Mouse (Mus musculus): ENCODE data around the gene Chst4.
A peak's percentile ranks its signal among the peaks of the same experiment; 100 is the strongest.
"Not testable (repeated sequence)": the region's sequence is repeated elsewhere in the genome, so short reads cannot be mapped to it uniquely, and the experiment has no call there.

Gene Chst4

DNA sequence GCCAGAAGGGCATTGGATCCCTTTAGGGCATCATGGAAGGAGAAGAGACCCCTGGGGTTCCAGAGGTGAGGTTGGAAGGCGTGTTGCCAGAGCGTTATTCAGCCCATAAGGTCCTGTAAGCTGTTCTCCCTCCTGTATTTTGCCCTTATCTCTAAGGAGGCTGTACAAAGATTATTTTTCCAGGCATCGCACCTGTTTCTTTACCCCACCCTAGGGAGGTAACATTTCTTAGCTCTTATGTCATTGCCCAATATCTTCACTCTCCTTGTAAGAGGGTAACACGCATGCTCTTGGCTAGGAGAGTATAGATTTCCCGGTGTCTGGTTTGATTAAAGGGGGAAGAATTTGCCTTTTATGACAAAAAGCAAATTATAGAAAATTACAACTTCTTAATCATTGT is at the start of gene Chst4:
Chst4 (minus strand) TSS at position 82 of the 400 bp plus-strand sequence.
- DNase-seq: no peak

DNA sequence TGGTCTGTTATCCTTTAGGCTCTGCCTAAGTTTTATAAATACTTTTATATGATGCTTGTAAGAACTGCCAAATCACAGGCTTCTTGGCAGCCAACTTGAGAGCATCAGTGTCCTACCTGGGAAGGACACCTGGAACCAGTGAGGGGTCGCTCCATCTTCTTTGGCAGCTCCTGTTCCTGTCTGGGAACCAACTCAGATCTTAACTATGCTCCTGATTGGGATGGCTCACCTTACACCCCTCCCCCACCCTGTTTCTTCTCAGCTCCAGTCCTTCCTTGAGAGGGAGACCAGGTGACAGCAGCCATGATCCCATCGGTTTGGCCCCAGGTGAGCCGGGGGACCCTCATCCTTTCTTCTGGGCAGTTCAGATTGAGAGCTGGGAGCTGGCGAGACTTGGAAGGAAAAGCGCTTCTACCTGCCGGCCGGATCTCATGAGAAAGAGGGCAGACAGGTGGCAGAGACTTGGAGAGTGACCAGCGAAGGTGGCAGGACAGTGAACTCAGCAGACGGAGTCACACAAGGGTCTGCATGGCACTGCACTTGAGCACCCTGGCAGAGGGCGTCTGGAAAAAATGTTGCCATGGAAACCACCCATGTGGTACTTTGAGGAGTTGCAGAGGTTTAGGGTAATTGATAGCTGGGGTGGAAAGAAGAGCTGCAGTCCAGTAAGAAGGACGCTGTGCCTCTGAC is 43.0 kb upstream of the Chst4 start:
- DNase-seq: no peak

DNA sequence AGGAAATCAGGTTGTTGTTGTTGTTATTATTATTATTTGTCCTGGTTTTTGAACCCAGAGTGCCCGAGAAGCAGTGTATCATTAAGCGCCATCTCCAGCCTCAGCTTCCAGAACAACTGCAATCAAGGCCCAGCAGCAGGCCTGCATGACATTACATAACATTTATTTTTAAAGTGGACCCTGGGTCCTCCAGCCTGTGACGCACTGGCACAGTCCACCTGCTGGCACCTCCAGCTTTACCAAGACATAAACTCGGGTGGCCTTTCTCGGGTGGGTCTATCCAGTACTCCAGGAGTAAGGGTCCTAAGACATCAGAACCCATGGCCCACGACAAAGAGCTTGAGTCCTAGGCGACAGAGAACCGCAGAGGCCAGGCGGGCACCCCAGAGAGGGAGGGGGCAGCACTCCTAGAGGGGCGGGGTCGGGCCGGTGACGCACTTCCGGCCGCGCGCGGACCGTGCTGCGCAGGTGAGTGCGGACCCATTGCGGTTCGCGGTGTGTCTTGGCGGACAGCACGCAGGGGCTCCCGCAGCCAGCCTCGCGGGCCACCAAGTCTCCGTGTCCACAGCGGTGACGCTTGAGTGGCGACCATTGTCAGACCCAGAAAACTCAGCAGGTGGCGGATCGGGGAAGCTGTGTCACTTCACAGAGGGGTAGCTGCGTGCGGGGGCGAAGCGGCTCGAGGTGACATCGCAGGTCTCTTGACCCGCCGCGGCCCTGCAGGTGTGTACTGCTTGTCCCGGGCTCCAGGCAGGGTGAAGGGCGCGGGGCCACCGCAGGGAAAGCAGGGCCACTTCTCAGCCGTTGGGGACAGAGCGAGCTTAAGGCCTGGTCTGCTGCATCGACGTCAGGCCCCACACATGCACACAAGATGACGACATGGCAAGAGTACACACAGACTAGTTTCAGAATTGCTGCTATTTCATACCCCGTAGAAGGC is 40.0 kb upstream of the Chst4 start, which contains the start of gene Zfp612:
Zfp612 (plus strand) TSS at position 465 of the 940 bp plus-strand sequence.
- DNase-seq: peak; percentile 82

DNA sequence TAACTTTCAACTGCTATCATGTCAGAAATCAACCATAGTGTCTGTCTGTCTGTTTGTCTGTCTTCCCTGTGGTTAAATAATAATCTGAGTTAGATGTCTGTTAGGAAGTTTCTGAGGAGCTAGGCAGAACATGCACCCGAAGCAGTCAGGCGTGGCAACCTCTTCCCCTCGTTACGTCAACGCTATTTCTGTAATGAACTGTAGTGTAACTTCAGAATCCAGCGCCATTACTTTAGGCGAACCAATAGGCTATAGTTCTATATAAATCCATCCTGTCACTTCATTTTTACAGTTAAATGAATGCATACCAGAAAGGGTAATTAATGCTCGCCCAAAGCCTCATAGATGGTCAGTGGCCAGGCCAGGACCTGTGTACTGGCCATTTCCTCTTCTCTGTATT is 35.0 kb upstream of the Chst4 start:
- DNase-seq: no peak

DNA sequence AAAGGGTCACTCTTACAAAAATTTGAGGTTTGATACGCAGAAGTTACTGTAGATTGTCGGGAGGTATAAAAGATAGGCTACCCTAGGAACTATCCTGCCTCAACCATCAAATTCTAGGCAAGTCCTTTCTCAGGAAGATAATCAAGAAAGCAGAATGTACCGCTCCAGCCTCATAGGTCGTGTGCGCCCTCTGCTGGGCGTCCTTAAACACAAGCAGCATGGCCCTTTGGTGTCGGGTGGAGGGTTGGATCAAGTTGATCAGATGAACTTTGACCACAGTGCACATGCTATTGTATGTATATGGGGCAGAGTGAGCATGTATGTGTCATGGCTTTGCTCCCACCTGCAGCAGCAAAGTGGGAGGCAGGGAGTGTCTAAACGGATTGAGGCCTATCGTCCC is 32.1 kb upstream of the Chst4 start:
- DNase-seq: peak; percentile 47

DNA sequence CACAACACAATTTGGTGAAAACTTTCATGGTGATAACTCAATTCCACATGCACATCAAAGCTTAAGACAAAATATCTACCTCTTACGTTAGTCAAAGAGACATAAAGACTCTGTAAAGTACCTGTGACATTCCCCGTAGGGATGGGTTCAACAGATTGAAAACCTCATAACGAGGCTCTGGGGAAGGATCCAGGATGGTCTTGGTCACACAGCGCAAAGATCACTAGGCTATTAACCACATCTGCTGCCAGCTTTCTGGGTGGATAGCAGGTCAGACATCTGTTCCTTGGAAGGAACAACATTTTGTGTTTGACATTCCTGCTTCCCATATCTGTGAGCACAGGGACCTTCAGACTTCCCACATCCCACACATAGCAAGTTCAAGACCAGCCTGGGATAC is 30.2 kb upstream of the Chst4 start:
- no peak for DNase-seq

DNA sequence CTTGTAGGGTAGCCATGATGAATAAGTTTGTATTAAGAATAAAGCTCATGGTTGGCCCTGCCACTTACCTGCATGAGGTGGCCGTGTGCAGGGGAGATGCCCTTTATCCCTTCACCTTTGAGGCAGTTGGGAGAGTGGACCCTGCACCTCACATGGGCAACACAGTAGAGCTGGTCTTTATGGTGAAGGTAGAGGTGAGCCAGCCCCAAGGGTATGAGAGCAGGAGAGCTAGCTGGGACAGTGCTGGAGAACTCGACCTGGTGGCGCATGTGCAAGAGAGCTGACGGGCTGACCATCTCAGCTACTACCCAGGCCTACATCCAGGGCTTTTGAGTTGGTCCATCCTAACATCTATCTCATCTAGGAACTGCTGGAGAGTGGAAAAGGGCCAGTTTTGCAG is 26.1 kb upstream of the Chst4 start:
- no peak for DNase-seq

DNA sequence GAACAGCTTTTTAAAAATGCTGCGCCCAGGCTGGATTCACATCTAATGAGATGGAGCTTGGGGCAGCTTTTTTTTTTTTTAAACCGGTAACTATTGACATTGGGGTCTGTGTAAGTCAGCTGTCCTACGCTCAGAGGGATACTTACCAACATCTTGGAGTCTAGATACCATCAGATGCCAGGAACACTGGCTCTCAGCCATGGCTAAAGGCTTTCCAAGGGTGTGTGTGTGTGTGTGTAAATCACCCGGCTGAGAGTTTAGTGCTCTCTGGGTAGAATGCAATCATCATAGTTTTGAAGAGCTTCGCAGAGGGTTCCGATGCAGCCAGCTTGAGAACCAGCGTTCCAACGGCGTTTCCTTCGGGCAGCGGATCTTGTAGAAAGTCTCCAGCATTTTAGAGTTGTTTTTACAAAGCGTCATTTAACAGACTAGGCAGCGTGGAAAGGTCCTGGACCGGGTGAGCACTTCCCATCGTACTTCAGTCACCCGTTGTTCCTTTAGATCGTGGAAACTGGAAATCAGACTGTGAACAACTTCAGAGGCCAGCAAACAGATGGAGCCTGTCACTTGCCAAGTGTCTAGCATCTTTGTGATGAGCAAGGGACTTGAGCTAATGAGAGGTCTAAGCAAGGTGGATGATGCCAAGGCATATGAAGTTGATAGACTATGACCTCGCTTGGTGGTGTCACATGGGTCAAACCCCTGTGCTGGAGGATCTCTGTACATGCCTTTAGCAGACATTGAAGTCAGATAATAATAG is 25.2 kb upstream of the Chst4 start:
- DNase-seq: no peak

DNA sequence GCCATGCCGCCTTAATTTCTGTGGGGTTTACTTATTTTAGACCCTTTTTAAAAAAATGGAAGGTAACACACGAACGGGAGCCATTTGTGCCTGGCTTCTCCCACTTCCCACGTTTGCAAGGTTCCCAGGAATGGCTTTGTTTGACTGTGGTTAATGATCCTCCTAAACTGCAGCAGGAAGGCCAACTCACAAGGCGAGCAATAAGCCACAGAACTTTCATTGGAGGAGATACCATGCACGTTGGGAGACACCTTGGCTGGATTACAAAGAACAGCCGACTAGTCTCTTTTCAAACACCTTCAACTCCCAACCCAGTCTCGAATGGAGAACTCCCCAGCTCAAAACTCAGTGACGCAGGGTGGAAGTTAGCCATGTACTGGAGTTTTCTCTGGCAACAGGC is 24.6 kb upstream of the Chst4 start:
- DNase-seq: no peak

DNA sequence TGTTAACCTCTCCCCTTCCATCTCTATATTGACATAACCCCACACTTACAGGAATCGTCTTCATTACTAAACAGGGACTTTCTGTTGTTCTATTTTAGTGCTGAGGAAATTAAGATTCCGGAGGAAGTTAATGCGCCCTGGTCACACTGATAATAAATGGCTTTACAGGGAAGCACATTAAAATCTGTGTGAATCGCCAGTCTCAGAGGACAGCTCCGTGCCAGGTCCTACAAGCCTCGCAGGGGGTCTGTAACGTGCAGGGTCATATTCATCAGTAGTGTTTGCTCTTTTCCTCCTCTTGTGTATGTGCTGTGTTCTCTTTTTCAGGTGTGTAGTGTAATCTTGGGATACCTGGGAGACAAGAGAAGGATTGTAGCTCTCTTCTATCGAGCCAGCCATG is 18.7 kb upstream of the Chst4 start:
- no peak for DNase-seq

DNA sequence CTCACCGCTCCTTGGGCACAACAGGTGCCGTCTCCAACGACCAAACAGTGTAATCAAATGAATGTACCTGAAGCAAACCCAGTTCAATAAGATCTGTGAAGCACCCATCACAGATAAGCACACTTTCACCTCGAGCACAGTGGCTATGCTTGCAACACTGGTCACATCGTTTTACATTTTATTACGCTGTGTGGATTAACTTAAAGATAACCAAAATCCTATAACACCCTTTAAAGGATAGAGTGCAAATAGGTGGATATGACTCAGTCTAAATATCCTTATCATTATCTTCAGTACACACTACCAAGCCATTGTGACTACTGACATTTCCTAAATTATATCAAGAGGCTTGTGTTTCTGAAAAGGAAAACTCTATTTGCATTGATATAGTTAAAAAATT is 11.7 kb upstream of the Chst4 start:
- no peak for DNase-seq

DNA sequence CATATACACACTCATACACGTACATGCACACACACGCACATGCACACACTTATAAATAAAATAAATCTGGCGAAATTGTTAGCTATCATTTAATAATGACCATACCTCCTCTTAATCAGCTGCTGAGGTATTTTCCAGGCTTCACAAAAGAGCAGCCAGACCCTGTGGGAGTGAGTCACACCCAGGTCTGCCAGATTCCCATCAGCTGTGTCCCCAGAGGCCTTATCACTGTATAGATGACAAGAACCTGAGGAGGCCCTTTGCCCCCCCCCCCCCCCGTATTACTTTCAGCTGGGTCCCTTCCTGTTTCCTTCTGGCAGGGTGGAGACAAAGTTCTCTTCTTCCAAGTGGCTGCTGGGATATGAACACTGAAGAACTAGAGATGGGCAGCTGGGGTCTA is 969 bp upstream of the Chst4 start:
- DNase-seq: no peak

DNA sequence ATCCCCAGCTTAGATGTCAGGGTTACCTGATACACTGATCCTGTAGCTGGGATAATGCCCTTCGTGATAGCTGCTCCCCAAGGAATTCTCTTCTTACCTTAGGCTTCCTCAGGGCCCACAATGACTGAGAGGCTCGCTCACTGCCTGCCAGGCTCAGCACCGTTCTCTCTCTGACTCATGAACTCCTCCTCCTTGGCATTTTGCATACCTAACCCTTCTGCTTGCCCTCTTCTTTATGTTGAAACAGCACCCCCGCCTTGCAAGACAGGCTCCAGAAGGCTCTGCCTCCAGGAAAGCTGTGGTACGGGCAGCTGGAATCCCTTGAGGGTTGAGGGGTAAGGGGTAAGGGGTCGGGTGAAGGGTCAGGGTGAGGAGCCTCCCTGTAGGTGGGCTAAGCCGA is 324 bp downstream of the Chst4 start:
- DNase-seq: no peak

DNA sequence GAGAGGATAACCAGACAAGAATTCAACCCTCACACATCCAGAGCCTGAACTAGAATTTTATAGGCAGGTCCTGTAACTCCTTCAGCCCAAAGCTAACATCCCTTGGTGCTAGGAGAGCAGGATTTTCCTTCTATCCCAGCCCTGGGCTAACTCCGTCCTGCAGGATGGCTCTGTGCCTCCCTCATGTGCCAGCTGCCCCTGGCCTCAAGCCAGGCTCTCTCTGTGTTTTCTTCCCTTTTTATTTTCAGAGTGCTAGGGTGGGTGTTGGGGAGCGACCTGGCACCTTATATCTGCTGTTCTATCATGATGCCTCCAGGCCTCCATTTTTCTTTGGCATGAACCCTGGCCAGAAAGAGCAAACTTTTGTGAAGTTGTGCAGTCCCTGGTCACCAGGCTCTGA is 3.4 kb downstream of the Chst4 start:
- DNase-seq: no peak

DNA sequence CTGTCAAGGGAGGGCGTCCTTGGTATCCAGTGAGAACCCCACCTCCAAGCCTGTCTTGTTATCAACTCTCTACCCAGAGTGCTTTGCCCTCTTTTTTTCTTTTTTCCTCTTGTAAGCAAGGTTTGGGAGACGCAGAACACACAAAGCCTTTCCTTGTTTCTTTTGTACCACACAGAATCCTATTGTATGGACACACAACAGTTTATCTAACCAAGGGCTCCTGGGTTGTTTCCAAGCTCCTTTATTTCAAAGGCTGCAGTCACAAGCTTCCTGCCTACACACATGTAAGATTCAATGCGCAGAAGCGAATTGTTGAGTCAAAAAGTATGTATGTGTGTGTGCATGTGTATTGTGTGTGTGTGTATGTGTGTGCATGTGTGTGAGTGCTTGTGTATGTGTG is 5.2 kb downstream of the Chst4 start:
- DNase-seq: no peak

DNA sequence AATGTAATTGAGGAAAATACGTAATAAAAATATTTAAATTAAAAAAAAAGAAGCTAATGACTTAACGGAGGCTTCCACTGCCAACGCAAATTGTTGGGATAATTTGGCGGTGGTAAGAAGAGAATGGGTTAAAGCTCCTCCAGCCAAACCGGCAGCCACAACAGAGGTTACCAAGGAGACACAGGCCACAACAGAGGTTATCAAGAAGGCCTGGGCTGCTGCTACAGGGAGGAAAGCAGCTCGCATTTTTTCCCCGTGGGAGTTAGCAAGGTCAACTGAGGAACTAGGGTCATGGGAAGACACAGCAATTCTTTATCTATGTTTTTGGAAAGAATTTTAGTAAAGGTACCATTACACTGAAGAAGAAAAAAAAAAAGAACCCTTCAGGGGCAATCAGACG is 5.8 kb downstream of the Chst4 start:
- not testable (repeated sequence) for DNase-seq

DNA sequence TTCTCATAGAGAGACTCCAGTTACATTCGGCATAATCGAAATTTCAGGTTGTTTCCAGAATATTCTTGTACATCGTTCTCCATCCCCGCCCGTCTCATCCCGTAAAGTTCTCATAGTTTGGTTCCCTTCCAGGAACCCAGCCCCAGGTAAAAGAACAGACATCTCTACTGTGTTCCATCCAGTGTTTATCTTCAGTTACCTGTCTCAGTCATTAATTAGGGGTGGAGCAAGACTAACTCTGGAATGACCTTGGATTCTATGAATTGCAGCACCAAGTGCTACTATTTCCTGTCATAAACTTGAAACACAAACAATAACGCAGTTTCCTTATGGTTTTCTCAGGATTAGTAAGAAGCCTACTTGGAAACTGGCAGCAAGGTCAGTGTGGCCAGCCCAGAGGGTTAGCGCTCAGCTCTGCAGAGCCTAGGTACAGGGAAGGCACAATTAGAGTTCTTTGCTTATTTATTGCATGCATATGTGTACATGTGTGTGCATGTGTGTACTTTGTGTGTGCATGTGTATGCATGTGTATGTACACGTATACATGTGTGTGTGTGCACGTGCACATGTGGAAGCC is 16.7 kb downstream of the Chst4 start:
- DNase-seq: no peak

DNA sequence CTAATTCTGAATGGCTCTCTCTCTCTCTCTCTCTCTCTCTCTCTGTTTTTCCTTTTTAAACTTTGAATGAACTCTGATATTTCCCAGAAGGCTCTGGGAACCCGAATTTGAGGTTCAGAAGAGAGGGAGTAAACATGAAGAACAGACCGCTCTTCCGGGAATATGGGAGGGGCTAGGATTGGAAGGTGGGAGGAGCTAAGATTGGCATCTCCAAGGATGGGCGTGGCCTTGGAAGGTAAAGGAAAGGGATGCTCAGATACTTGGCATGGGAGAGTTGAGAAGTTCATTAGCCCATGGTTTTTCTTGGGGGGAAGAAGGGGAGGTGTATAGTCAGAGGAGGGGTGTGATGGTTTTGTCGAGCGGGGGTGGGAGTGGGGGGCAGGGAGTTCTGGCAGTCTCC is 17.5 kb downstream of the Chst4 start:
- DNase-seq: no peak

DNA sequence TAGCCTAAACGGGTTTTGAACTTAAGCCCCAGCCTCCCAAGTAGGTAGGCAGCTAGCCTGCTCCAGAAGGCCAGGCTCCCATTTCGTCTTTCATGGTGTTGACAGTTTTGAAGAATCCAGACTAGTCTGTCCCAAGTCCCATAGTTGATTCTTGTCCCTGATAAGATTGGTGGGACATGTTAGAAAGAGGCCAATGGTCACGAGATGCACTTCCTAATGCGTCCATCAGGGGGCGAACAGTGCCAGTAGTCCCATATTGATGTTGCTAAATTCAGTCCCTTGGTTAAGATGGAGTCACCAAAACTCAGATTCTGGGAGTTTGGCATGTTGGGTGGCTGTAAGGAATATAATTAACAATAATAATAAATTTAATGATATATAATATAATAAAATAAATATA is 28.7 kb downstream of the Chst4 start:
- peak; percentile 12 for DNase-seq

DNA sequence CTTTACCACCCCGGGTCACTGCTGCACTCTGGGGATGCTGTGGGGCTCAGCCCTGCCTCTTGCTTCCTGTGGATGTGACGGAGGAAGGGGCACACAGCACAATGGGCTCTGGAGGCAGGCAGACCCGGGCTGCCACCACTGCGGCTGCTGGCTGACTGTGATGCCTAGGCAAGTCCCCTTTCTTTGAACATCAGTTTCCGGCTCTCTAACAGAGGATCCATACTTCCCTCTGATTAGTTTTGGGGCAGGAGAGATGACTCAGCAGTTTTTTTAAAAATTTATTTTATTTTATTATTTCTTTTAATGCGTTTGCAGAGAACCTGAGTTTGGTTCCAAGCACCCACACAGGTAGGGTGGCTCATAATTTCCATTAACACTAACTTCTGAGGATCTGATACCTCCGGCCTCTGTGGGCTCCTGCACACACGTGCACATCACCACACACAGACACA is 30.5 kb downstream of the Chst4 start:
- no peak for DNase-seq

DNA sequence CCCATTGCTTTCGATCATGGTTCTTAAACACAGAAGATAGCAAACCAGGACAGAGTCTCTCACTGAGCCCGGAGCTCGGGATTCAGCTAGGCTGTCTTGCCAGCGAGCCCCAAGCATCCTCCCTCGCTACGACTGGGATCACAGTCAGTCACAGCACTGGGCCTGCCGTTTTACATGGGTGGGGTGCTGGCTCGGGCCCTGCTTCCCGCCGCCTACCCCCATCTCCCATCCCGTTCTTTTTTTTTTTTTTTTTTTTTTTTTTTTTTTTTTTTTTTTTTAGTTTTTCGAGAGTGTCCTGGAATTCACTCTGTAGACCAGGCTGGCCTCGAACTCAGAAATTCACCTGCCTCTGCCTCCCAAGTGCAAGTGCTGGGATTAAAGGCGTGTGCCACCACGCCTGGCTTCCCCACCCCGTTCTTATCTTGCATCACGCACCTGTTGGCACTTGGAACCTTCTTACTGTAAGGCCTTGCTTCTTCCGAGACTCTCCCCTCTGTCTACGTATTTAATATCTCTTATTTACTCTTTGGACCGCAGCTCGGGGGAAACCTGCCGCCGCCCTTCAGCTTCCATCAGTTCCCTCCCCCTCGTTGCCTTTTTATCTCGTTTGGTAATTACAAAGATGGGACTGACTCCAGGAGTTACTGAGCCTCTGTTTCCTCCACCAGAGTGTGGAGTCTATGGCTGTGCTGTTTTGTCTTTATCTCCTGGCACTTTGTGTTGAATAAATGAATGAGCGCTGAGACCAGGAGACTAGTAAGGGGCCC is 31.1 kb downstream of the Chst4 start:
- no peak for DNase-seq

DNA sequence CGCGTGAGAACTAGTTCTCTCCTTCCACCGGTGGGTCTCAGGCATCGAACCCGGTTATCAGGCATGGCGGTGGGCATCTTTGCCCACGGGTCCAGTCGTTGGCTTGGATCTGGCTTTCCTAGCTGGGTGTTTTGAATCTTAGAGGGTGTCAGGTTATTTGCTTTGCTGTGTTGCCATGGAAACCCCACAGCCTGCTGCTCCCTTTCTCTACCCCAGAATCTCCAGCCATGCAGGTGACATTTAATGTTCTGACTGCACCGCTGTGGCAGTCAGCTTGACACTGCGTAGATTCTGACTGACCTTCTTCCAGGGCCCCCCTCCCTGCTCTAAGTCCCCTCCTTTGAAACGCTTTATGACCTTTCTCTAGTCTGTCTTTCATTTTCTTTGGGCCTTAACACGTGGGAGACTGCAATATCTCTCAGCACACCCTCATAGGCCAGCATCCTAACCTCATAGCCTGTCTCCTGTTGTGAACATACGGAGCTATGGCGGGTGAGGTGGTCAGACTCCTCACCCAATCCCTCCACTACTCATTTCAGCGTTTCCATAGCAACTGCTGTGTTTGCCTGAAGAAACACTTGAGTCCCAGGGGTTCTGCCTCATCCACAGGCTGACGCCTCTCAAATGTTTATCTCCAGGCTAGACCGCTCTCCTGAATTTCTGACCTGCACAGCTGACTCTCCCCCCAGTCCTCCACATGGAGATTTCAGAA is 33.1 kb downstream of the Chst4 start:
- DNase-seq: no peak
